17 mouse cellular contexts compared by ENCODE assay signal in genomic region chr13:11891115-11891514, GRCm38 (mm10).
"Had no signal": no experiment of that assay in that cellular context is flagged by ENCODE, and none has a peak within 500 bp of the region (broad histone marks: within the 10 kb centered on the region; RNA-seq: fewer than 3 reads in every experiment).

No protein-coding gene starts in this region.

- DNase-seq: kidney, adult 11 months; kidney, adult 8-10 months; kidney, postnatal 10 days; kidney, postnatal 4 days; layer of hippocampus, adult 9-11 months; layer of hippocampus, postnatal 36 days; liver; lung, adult 18-20 months; lung, postnatal 4 days; midbrain, embryonic 14.5 days; thymus, postnatal 25 days had no signal

- H3K4me3 ChIP-seq: kidney, embryonic 15.5 days; limb, embryonic 10.5 days; limb, embryonic 13.5 days; liver, embryonic 12.5 days; liver, embryonic 15.5 days had no signal

- H3K4me1 ChIP-seq: kidney, embryonic 15.5 days; limb, embryonic 10.5 days; limb, embryonic 13.5 days; liver, embryonic 12.5 days; liver, embryonic 15.5 days had no signal

- H3K27me3 ChIP-seq: kidney, embryonic 15.5 days; limb, embryonic 13.5 days; liver, embryonic 12.5 days; liver, embryonic 15.5 days had no signal

- H3K4me2 ChIP-seq: kidney, embryonic 15.5 days; limb, embryonic 13.5 days; liver, embryonic 12.5 days; liver, embryonic 15.5 days; midbrain, embryonic 11.5 days had no signal

- H3K9ac ChIP-seq: kidney, embryonic 15.5 days; limb, embryonic 13.5 days; liver, embryonic 12.5 days; liver, embryonic 15.5 days had no signal

- ATAC-seq: liver, embryonic 12.5 days had no signal

- H3K36me3 ChIP-seq: kidney, embryonic 15.5 days; limb, embryonic 10.5 days; limb, embryonic 13.5 days; liver, embryonic 12.5 days; liver, embryonic 15.5 days had no signal

- H3K27ac ChIP-seq: kidney, embryonic 15.5 days; limb, embryonic 10.5 days; limb, embryonic 13.5 days; liver, embryonic 12.5 days; liver, embryonic 15.5 days had no signal

- H3K9me3 ChIP-seq: kidney, embryonic 15.5 days; limb, embryonic 10.5 days; limb, embryonic 13.5 days; liver, embryonic 12.5 days; liver, embryonic 15.5 days had no signal
